Mouse (Mus musculus) Patski (cell line): ENCODE measurements around the gene Urgcp. TPM values are rescaled to one million over a fixed set of nuclear protein-coding genes. Genes with fewer than 3 reads are reported as not detected.

ENCODE experiments used
- ATAC-seq: fragments of 100-300 bp; one replicate; pipeline ENCODE4 v1.8.0; 2021
- CTCF ChIA-PET: fragments of 350-600 bp; sonication (Branson Sonifier 250); formaldehyde crosslinking; loops from one replicate; lab custom pipeline; 2022; ENCODE audit warnings: inconsistent platforms; lab: Charles Lee
- POLR2A ChIA-PET: fragments of 350-600 bp; sonication (Branson Sonifier 250); formaldehyde crosslinking; loops from one replicate; lab custom pipeline; 2022; ENCODE audit warnings: antibody characterized with exemption, inconsistent platforms; lab: Charles Lee
- DNase-seq: peaks from one replicate; pipeline ENCODE4 v3.0.0-alpha.2; 2011; ENCODE audit warnings: low read depth, low spot score
- H3K27me3 ChIP-seq: fragments of 371-371 bp; one replicate; pipeline ENCODE4 v1.5.1; 2021
- CTCF ChIP-seq: fragments of 100-300 bp; IDR thresholded peaks from one replicate; pipeline ENCODE4 v1.5.1; 2021
- in situ Hi-C: fragments of 300-500 bp; cut with MboI; formaldehyde crosslinking; loops from 3 replicates; pipeline ENCODE4 v1.11.1; 2018; ENCODE audit warnings: low pct_unique_long_range_greater_than_20kb, mixed read lengths
- polyA plus RNA-seq: library from polyadenylated mRNA; unstranded; gene quantifications from one replicate; pipeline ENCODE4 v1.2.3, GENCODE M21; 2021

The Urgcp gene
- polyA plus RNA-seq, 1 experiment from 2014 or later: 25.5 TPM

DNA sequence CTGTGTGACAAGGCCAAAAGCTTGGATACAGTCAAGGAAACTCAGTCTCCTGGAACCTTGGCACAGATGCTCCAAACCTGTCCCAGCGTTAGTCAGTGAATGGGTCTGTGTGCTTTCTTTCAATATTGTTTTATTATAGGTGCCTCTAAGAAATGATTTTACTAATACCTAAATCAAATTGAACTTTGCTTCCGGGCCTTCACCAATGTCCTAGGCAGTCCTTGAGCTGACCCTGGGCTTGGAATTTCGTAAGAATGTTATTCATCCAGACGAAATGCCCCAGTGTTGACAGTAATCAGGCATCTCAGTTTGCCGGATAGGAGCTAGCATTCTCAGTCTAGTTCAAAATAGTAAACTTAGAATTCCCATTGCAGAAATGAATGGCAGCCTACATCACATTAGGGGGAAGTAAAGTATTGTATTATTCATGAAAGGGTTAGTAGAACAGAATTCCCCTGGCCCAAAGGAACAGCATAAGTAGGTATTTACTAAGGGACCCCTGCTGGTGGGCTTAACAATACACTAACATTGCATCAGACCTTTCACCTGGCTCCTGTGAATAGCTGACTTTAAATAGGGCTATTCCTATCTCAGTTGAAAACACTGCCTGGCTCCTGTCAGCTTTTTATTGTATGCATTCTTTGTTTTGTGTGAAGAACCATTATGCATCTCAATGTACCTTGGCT lies 59.8 kb downstream of the Urgcp start:
- no peaks in the 10 kb centered on the region for H3K27me3 ChIP-seq
- CTCF ChIA-PET: interaction anchor here (0.7 to 1.5 kb wide), 2 partner anchors 10 to 165 kb away, joined by 3 to 4 read pairs; no protein-coding TSS in a partner anchor
- no peak for TF ChIP-seq CTCF
- in situ Hi-C loops: no loop called here
- DNase-seq (no peak), ATAC-seq (no peak)
- POLR2A ChIA-PET: no interaction called here

DNA sequence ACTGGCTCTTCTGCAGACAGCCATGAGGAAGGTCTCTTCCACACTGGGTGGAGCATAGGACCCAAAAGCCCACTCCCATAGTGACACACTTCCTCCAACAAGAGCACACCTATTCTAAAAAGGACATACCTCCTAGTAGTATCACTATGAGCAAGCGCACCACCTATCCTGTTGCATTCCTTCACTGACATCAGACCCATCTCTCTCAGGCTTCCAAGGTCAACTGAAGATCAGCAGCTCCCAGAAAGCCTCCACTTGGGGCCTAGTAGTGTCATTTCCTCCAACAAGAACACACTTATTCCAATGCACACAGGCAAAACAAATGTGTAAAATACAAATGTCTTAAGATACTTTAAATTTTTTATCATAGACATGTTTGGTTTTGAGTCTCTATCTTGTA lies 60.4 kb downstream of the Urgcp start:
- no peak for TF ChIP-seq CTCF
- DNase-seq (no peak), ATAC-seq (no peak)
- ChIA-PET POLR2A (no interaction called here), CTCF (interaction anchor here (1.5 kb wide), 1 partner anchor 10 kb away, joined by 4 read pairs; no protein-coding TSS in a partner anchor)
- in situ Hi-C loops: no loop called here
- H3K27me3 ChIP-seq: no peaks in the 10 kb centered on the region

DNA sequence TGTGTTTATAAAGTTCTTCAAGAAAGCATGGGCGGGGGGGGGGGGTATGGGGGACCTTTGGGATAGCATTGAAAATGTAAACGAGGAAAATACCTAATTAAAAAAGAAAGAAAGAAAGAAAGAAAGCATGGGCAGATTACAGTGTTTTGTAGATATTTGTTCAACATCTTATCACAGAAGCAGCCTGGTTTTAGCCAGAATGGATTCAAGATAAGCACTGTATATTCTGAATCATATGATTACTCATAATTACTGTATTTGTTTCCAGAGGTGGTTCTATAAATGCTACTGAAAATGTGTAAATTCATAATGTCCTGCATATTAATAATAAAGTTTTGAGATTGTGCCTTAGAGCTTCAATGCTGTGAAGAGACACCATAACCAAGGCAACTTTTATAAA lies 60.9 kb downstream of the Urgcp start:
- H3K27me3 ChIP-seq: no peaks in the 10 kb centered on the region
- DNase-seq (no peak), ATAC-seq (no peak)
- POLR2A ChIA-PET: no interaction called here
- in situ Hi-C loops: no loop called here
- CTCF ChIA-PET: interaction anchor here (1.3 to 1.5 kb wide), 2 partner anchors 9 to 10 kb away, joined by 4 to 5 read pairs; no protein-coding TSS in a partner anchor
- TF ChIP-seq CTCF: no peak

DNA sequence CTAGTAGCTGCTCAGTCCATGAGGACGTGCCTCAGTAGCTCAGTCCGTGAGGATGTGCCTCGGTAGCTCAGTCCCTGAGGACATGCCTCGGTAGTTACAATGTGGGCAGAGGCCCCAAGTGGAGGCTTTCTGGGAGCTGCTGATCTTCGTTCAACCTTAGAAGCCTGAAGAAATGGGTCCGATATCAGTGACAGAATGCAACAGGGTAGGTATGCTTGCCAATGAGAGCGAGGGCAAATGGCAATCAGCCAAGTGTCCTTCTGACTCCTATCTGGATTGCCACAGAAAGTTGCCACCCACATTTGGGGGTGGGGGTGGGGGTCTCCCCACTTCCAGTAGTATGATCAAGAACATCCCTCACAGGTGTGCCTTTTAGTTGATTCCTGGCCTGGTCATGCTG lies 61.4 kb downstream of the Urgcp start:
- no peaks in the 10 kb centered on the region for H3K27me3 ChIP-seq
- in situ Hi-C loops: no loop called here
- CTCF ChIA-PET: interaction anchor here (1.3 kb wide), 1 partner anchor 9 kb away, joined by 5 read pairs; no protein-coding TSS in a partner anchor
- ATAC-seq (no peak), DNase-seq (no peak)
- TF ChIP-seq CTCF: no peak
- POLR2A ChIA-PET: no interaction called here

DNA sequence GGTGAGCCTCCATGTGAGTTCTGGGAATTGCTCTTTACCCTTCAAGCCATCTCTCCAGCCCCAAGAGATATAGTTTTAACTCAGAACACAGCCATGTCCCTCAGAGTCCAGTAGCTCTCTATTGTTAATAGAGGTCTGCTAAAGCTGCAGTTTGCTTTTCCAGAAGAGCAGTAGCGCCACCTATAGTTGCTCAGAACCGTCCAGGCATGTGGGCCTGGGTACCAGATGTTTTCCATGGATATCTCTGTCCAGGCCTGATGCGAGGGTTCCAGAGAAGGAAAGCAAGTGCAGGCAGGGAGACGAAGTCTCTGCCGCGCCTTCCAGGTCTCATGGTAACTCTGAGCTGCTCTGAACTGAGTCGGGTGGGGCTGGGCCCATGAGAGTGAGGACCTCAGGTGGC lies 70.4 kb downstream of the Urgcp start:
- DNase-seq: no peak
- CTCF ChIA-PET: interaction anchor here (1.2 to 1.7 kb wide), 3 partner anchors 9 to 14 kb away, joined by 3 to 5 read pairs (median 4); no protein-coding TSS in a partner anchor
- in situ Hi-C loops: loop anchor here (5.0 kb wide), 1 partner anchor 204 kb away; no protein-coding TSS in a partner anchor

DNA sequence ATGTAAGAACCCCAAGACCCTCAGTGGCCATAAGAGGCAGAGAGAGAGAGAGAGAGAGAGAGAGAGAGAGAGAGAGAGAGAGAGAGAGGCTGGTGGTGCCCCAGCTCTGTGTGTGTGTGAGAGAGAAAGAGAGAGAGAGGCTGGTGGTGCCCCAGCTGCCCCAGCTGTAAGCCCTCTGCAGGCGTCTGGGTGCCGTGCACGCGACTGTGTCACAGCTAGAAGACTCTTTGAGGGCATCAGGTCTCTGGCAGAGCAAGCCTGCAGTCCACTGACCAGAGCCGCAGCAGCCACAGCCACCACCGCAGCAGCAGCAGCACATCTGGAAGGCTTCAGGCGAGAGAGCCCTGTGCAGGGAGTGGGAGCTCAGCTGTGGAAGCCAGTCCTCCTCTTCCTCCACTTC lies 77.9 kb downstream of the Urgcp start:
- TF ChIP-seq CTCF: no peak
- no peaks in the 10 kb centered on the region for H3K27me3 ChIP-seq
- in situ Hi-C loops: no loop called here
- ChIA-PET POLR2A (no interaction called here), CTCF (no interaction called here)
- DNase-seq (no peak), ATAC-seq (no peak)

More for the DNA sequence above, 70.4 kb downstream of the Urgcp start:
- no peak for ATAC-seq
- H3K27me3 ChIP-seq: no peaks in the 10 kb centered on the region
- POLR2A ChIA-PET: no interaction called here
- peak; percentile 70 for TF ChIP-seq CTCF

DNA sequence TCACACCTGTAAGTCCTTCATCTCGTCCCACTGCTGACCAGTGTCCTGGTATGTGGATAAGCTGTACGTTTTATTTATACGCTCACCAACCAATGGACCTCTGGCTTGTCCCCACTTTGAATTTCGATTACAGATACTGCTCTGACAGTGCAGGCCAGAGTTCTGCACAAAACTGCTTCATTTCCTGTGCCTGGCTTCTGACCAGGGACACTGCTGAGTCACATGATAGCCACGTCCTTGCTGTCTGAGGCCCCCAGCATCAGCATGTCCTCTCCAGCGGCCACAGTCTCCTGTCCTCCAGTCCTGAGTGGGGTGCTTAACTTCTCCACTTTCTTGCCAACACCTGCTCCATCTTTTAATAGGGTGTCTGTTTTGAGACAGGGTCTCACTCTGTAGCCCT lies 79.6 kb downstream of the Urgcp start:
- in situ Hi-C loops: no loop called here
- TF ChIP-seq CTCF: no peak
- DNase-seq (no peak), ATAC-seq (no peak)
- ChIA-PET CTCF (no interaction called here), POLR2A (no interaction called here)
- peaks cover 9% of the 10 kb centered on the region for H3K27me3 ChIP-seq

Other genes starting within 250 kb of the Urgcp start
- gene Xbp1, start 241.7 kb downstream of the Urgcp start, polyA plus RNA-seq: 115 TPM
- gene Ccdc117, start 220.2 kb downstream of the Urgcp start, polyA plus RNA-seq: 17.8 TPM
- not detected for gene Ankrd36, start 192.7 kb downstream of the Urgcp start, polyA plus RNA-seq
- 98.7 TPM for gene Mrps24, start 46.7 kb downstream of the Urgcp start, polyA plus RNA-seq
- 120 TPM for gene Dbnl, start 26.1 kb upstream of the Urgcp start, polyA plus RNA-seq
- gene Pgam2, start 41.4 kb upstream of the Urgcp start, polyA plus RNA-seq: 7.7 TPM
- 47.5 TPM for gene Polm, start 75.6 kb upstream of the Urgcp start, polyA plus RNA-seq
- gene Aebp1, start 99.6 kb upstream of the Urgcp start, polyA plus RNA-seq: 12.5 TPM
- gene Pold2, start 115.9 kb upstream of the Urgcp start, polyA plus RNA-seq: 76.9 TPM
- not detected for gene Myl7, start 136.4 kb upstream of the Urgcp start, polyA plus RNA-seq
- gene Gck, start 187.7 kb upstream of the Urgcp start, polyA plus RNA-seq: 0.33 TPM
- 94.5 TPM for gene Ykt6, start 193.3 kb upstream of the Urgcp start, polyA plus RNA-seq